Mouse (Mus musculus) monocyte, adult 5-6 weeks (primary cell): ENCODE data around the gene Fbxl14. TPM values are rescaled to one million over a fixed set of nuclear protein-coding genes. Genes with fewer than 3 reads are reported as not detected.
A peak's percentile ranks its signal among the peaks of the same experiment; 100 is the strongest.
"Not testable (repeated sequence)": the region's sequence is repeated elsewhere in the genome, so short reads cannot be mapped to it uniquely, and the experiment has no call there.

Experiments
- ATAC-seq: fragments of 153-309, 156-312 bp; replicated peaks from 2 replicates; pipeline ENCODE4 v1.8.0; 2017; ENCODE audit warnings: mild to moderate bottlenecking; ENCODE audit not compliant: low TSS enrichment, insufficient number of reproducible peaks, severe bottlenecking, poor library complexity, low FRiP score
- total RNA-seq: library from RNA; stranded (forward); fragments of 200-1000, 200-491, 200-594 nt; gene quantifications from 3 replicates; pipeline ENCODE4 v1.2.3, GENCODE M21; 2017

The Fbxl14 gene
- 36.9 to 41.1 TPM (median 37.0 TPM) in 3 replicates for total RNA-seq

DNA sequence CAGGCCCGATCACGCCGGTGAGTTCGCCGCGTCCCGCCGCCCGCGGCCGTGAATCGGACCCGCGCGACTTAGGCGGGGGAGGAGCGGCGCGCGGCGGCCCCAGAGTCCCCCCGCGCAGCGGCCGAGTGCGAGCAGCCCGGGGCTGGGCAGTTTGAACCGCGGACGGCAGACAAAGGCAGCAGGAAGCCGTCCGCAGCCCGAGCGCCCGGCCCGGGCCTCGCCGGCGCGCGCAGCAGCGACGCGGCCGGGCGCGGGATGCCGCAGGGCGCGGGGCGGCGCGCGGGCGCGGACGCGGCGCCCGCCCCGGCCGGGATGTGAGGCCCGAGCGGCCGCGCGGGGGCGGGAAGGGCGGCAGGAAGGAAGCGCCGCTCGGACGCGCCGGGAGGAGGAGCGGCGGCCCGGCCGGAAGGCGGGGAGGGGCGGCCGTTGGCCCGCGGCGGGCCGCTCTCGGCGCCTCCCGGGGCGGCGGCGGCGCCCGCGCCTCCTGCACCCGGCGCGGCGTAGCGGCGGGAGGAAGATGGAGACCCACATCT, at the start of gene Fbxl14:
Gene Fbxl14, plus strand, starts transcription at position 326 of the 533 bp plus-strand sequence.
- no peak for ATAC-seq

DNA sequence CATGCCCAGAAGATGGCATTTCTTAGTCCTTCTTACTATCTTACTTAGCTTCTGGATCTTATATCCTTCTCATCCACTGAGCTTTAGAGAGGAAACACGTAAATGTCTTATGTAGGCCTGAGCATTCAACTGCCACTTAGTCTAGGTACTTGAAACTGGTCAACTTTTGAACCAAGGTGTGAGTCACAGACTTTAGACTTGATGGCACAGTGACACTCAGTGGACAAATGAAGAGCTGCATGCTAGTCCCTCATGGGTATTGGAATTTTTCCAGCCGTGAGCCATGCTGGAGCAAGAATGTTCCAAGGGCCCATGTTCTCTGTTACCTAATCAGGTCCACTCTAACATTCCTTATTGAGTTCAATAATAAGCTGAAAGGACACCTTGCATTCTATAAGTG, 49.0 kb upstream of the Fbxl14 start:
- peak; percentile 73 for ATAC-seq

GRCm38 (mm10) chr6:119431751-119432324, 47.6 kb upstream of the Fbxl14 start:
- ATAC-seq: no peak

DNA sequence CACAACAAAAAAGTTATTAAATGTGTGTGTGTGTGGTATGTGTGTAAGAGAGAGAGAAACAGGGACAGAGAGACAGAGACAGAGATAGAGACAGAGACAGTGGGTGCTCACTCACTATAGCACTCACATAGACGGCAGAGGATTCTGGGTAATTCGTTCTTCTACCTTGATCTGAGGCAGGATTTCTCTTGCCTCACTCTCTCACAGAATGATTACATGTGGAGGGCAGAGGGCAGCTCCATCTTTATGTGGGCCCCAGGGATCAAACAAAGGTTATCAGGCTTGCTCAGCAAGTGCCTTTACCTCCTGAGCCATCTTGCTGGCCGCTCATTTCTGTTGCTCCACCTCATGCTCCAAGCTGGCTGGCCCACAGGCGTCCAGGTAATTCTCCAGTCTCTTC, 45.1 kb upstream of the Fbxl14 start:
- ATAC-seq: no peak

DNA sequence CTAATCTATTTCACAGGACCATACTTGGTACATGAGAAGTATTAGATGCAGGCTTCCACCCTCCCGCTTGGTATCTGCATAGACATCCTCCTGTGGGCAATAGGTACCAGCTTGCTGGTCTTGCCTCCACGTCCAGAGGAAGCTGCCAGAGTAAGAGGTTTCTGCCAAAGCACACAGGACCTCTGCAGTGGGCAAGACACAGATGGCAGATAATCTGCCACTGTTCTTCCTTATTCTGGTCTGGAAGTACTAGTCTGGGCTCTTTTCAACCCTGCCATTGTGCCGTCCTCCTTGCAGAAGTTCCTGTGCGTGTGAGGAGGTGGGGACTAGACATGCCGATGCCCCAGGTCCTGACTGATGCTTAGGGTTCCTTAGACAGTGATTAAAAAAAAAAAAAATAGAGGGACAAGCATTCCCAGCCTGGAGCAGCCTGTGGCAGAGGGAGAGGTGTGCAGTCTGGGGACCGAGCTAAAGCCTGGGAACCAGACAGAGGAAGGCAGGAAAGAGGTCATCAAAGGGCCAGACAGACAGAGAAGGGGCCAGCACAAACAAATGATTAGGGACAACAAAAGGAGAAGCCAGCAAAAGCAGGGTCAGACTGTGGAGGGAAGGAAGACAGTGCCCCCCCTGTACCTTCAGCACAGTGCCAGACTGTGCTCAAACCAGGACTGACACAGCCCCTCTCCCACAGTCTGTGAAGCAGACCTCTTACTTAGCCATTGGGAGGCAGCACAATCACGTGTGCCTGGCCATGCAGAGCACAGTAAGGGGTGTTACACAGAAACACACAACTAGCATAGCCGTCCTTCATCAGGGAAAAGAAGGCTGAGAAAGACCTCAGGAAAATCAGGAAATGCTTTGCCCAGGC, 41.3 kb upstream of the Fbxl14 start:
- no peak for ATAC-seq

- not testable (repeated sequence) for ATAC-seq
Measured at GRCm38 (mm10) chr6:119442729-119443128, 36.7 kb upstream of the Fbxl14 start.

- peak; percentile 88 for ATAC-seq
Measured at GRCm38 (mm10) chr6:119443742-119444645, 35.5 kb upstream of the Fbxl14 start.

DNA sequence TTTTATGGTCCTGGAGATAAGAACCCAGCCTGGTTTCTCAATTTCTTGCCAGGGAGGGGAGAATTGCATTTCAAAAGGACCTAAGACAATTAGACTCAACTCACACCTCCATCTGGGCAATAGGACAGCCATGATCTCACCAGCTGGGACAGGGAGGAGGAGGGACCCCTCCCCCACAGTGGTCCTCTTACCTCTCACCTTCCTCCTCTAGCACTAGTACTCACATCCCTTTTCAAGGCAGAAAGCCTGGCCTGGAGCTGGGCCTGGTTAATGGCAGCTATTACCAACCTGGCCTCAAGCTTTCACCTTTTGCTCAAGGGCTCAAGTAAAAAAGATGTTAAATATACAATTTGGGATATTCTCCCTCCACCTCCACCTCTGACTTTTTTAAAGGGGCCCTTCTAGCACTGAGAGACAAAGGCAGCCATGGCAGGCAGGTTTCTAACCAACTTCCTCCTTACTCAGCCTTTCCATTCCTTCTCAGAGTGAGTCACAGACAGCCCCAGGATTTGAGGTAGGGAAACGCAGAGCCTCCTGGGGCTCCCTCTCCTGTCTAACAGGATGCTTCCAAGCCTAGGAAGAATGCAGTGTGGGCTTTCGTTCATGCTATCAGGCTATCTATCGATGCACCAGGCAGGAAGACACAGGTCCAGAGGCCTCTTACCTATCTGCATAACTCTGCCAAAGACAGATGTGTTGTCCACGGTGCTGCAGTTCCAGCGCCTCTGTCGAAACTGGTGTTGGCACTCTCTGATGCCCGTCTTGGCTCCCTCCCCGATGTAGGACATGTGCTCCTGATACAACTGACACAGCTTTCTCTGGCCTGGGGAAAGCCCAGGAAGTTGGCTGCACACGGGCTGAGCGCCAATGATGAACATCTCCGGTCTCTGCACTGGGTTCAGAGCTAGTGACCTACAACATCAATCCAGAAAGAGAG, 33.5 kb upstream of the Fbxl14 start:
- ATAC-seq: no peak

DNA sequence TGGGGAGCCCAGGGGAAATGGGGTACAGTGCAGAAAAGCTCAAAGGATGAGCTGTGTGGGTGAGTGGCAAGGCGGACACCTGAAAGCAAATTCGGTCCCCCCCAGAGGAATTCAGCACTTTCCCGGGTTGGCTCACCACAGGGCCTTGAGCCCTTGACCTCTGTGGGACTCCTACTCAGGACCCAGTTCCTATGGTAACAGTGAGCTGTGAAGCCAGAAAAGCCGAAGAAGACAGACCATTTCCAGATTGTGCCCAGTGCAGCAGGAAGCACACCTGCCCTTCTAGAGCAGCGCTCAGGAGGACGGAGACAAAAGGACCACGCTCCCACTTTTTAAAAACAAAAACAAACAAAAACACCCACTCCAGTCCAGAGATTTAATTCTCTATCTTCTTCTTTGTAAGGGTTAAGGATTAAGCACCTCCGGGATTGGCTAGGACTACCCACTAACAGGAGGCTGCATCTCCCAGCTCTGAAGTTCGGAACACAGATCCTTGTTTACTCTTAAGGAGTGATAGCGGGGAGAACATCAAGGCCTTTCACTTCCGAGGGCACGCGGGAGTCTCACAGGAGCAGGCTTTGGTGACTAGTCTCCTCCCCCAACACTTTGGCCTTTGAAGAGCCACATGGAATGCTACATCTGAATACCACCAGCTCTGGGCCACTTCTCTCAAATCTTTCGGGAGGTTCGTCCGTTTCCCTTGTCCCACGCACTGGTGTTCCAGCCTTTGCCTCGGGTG, 31.0 kb upstream of the Fbxl14 start:
- ATAC-seq: no peak

DNA sequence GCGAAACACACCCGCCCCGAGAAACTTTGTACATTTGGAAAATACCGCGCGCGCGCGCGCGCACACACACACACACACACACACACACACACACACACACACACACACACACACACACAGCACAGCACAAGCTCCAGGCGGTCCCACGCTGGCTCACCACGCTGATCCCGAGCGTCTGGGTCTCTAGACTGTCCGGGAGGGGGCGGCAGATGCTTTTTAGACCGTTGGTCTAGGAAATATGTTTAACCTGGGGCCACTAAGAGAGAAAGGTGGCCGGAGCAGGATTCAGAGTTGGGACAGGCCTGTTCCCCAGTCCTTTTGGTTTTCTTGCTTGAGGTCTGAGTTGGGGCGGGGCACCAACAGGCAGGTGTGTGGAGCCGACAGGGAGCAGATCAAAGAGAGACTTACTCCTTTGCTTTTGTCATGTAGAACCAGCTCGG, 30.4 kb upstream of the Fbxl14 start:
- ATAC-seq: no peak

DNA sequence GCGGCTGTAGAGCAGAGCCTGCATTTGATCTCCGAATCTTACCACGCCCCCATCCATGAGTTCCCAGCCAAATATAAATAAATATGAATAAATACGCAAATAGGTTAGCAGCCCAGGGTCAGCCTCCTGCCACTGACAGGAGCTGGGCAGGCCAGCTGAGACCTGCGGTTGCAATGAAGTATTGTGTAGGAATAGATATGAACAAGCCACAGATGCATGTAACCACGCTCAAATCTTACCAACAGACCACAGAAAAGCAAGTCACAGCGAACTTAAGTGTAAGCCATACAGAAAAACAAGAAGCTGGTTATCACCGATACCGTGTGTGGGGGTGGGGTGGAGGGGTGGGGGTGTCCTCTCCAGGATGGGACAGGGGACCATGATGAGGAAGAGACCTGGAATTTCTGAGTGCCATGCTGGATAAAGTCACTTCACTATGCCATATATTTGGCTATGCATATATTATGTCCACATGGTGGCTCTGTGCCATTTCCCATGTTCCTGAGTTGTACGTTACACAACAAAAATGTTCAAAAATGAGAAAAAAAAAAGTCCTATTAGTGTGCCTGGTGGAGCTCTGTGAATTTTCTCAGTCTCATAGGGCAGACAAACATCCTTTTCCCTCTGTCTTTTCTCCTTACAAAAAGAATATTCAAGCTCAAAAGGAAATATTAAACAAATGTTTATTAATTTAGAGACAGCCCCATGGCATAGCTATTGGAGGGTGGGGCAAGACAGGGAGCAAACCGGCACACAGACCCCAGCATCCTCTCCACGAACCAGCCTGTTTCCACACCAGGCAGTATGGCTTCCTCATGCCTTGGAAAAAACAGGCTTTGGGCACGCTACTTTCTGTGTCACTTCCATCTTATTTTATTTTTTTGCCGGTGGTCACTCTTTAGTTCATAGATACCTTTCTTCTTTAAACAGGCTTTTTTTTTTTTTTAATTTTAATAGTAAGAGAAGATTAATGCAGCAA, 28.2 kb upstream of the Fbxl14 start:
- no peak for ATAC-seq

GRCm38 (mm10) chr6:119451981-119452499, 27.4 kb upstream of the Fbxl14 start:
- no peak for ATAC-seq

GRCm38 (mm10) chr6:119458166-119458565, 21.3 kb upstream of the Fbxl14 start:
- ATAC-seq: no peak

DNA sequence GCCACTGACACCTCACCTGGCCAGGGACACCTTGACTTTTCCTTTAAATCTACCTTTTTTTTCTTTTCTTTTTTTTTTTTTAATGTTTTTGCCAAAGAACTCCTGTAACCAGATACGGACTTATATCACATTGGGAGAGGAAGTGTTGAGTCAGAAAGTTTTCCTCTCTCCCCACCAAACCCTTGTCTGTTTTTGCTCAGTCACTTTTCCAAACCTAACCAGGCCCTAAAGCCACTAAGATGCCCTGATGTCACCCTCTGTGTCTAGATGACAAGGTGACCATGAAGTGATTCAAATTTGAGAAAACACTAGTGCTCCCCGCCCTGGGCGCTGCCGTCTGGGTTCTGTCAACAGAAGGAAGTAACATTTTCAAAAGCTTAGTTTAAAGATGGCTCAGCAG, 20.4 kb upstream of the Fbxl14 start:
- ATAC-seq: no peak

DNA sequence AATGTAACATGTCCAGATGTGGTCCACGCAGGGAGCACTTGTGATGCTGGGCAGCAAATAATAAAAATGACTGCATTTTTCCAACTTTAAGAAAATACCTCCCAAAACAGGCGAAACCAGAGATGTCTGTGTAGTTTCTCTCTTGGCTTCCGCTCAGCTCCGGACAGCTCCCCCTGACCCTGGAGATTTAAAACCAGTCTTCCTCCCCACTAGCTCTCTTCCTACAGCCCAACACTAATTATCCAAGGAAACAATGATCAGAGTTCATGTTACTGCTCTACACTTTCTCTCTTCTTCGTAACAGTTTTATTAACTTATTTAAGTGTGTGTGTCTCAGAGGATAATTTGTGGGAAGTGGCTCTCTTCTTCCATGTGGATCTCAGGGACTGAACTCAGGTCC, 19.1 kb upstream of the Fbxl14 start:
- ATAC-seq: no peak

- ATAC-seq: no peak
Measured at GRCm38 (mm10) chr6:119466161-119466560, 13.3 kb upstream of the Fbxl14 start.
